Mouse (Mus musculus) heart, embryonic 13.5 days (tissue): ENCODE results near the gene Trmt13. TPM values are rescaled to one million over a fixed set of nuclear protein-coding genes. Genes with fewer than 3 reads are reported as not detected.

Experiments used
- ATAC-seq: fragments of 200-750 bp; cut with Nextera tagmentation; 2 replicates; pipeline ENCODE4 v1.8.0; 2017; ENCODE audit warnings: moderate TSS enrichment; ENCODE audit not compliant: insufficient number of reproducible peaks, low FRiP score, low TSS enrichment; ENCODE audit errors: extremely low read depth
- H3K27ac ChIP-seq: fragments of 300-500 bp; sonication (generic); replicated peaks from 2 replicates; pipeline ENCODE4 v1.5.1; 2015; ENCODE audit warnings: moderate library complexity, mild to moderate bottlenecking, inconsistent platforms
- H3K27me3 ChIP-seq: fragments of 300-500 bp; sonication (generic); replicated peaks from 2 replicates; pipeline ENCODE4 v1.6.1; 2015; ENCODE audit warnings: mild to moderate bottlenecking, inconsistent platforms
- H3K36me3 ChIP-seq: fragments of 300-500 bp; sonication (generic); 2 replicates; pipeline ENCODE4 v1.6.1; 2015; ENCODE audit warnings: mild to moderate bottlenecking, inconsistent platforms
- H3K4me1 ChIP-seq: fragments of 300-500 bp; sonication (generic); 2 replicates; pipeline ENCODE4 v1.6.1; 2015; ENCODE audit warnings: inconsistent platforms
- H3K4me2 ChIP-seq: fragments of 300-500 bp; sonication (generic); 2 replicates; pipeline ENCODE4 v1.6.1; 2015; ENCODE audit warnings: inconsistent platforms, mild to moderate bottlenecking, moderate library complexity
- H3K4me3 ChIP-seq: fragments of 300-500 bp; sonication (generic); 2 replicates; pipeline ENCODE4 v1.5.1; 2015; ENCODE audit warnings: moderate library complexity, mild to moderate bottlenecking, inconsistent platforms
- H3K9ac ChIP-seq: fragments of 300-500 bp; sonication (generic); 2 replicates; pipeline ENCODE4 v1.6.1; 2015; ENCODE audit warnings: inconsistent platforms, mild to moderate bottlenecking, moderate library complexity
- H3K9me3 ChIP-seq: fragments of 300-500 bp; sonication (generic); 2 replicates; pipeline ENCODE4 v1.6.1; 2016; ENCODE audit warnings: inconsistent platforms
- WGBS: fragments of 180-500 bp; shearing (Covaris S2); methylation state at CpG from one replicate; pipeline ENCODE4 v1.1.7; 2015; ENCODE audit warnings: mixed read lengths; 5-methylcytosine and 5-hydroxymethylcytosine counted together
- polyA plus RNA-seq: library from polyadenylated mRNA; unstranded; fragments of >200 nt; fragmentation: Nextera tagmentation; extraction: Ambion mirVana; gene quantifications from 2 replicates; pipeline ENCODE4 v1.2.1, GENCODE M21; 2015

The Trmt13 gene
- polyA plus RNA-seq, 1 experiment from 2014 or later: 18.6 TPM

DNA sequence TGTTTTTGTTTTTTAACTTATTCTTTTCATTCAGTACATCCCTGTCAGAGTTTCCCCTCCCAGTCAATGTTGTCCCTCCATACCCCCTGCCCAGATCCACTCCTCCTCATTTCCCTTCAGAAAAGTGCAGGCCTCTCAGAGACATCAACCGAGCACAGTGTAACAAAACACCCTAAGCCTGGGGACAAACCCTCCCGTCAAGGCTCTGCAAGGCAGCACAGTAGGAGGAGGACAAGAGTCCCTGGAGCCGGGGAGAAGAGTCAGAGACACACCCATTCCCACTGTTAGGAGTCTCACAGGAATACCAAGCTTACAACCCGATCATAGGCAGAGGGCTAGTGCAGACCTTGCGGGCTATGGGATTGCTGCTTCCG is 77.2 kb downstream of the Trmt13 start:
- no peak for ATAC-seq
- Histone ChIP-seq H3K4me1 (peaks cover 38% of the 10 kb centered on the region), H3K9me3 (no peaks in the 10 kb centered on the region), H3K4me3 (peak overlapping the region; percentile 33; the same call in 1 of the 2 replicates), H3K4me2 (peak overlapping the region; percentile 60), H3K27ac (peak overlapping the region; percentile 87), H3K27me3 (peaks cover 38% of the 10 kb centered on the region), H3K36me3 (peaks cover 67% of the 10 kb centered on the region), H3K9ac (peak overlapping the region; percentile 67)
- 53% methylated on average over 6 of the region's 6 CpGs for WGBS

- Histone ChIP-seq H3K4me2 (peak overlapping the region; percentile 60), H3K9me3 (no peaks in the 10 kb centered on the region), H3K36me3 (peaks cover 62% of the 10 kb centered on the region), H3K9ac (peak overlapping the region; percentile 67), H3K27me3 (peaks cover 38% of the 10 kb centered on the region), H3K4me1 (peaks cover 32% of the 10 kb centered on the region), H3K27ac (peak overlapping the region; percentile 87), H3K4me3 (peak overlapping the region; percentile 33)
- peak; percentile 77; the same call in 1 of the 2 replicates for ATAC-seq
- 15% methylated on average over 16 of the region's 16 CpGs for WGBS
Measured at GRCm38 (mm10) chr3:116536428-116537199, 77.8 kb downstream of the Trmt13 start.

Other genes starting within 250 kb of the Trmt13 start
- 3.6 and 3.9 TPM in 2 replicates for gene Cdc14a, start 190.6 kb downstream of the Trmt13 start, polyA plus RNA-seq
- gene Rtca, start 106.4 kb downstream of the Trmt13 start, polyA plus RNA-seq: 52.9 and 59.4 TPM in 2 replicates
- gene Dbt, start 101.5 kb downstream of the Trmt13 start, polyA plus RNA-seq: 20.2 and 22.5 TPM in 2 replicates
- 29.9 and 31.7 TPM in 2 replicates for gene Lrrc39, start 51.6 kb downstream of the Trmt13 start, polyA plus RNA-seq
- gene Sass6, start 19.6 kb downstream of the Trmt13 start, polyA plus RNA-seq: 11.7 and 15.7 TPM in 2 replicates
- gene Mfsd14a, start 48.1 kb upstream of the Trmt13 start, polyA plus RNA-seq: 49.7 and 54.6 TPM in 2 replicates
- gene Gm43191, start 66.7 kb upstream of the Trmt13 start, polyA plus RNA-seq: not detected in 2 replicates
- gene Slc35a3, start 98.2 kb upstream of the Trmt13 start, polyA plus RNA-seq: 8.7 and 10.3 TPM in 2 replicates
- gene Agl, start 193.6 kb upstream of the Trmt13 start, polyA plus RNA-seq: 43.3 and 44.3 TPM in 2 replicates
- 17.1 and 18.1 TPM in 2 replicates for gene Frrs1, start 244.9 kb upstream of the Trmt13 start, polyA plus RNA-seq